Mouse (Mus musculus) gastrocnemius, adult 8-10 months (tissue): ENCODE results near the gene Pbx1. TPM values are rescaled to one million over a fixed set of nuclear protein-coding genes. Genes with fewer than 3 reads are reported as not detected.
A peak's percentile ranks its signal among the peaks of the same experiment; 100 is the strongest.

Source experiments
- DNase-seq, 2 experiments: peaks; one replicate each; pipeline ENCODE4 v3.0.0; 2022; ENCODE audit warnings: low spot score in 2 of 2
- total RNA-seq, 4 experiments: library from RNA; stranded (reverse); gene quantifications; 2 replicates each; pipeline ENCODE4 v1.2.4; 2022

The Pbx1 gene
- total RNA-seq, 4 experiments from 2014 or later = 18.8 to 23.7 (median 20.0) TPM

GRCm38 (mm10) chr1:168272091-168272490 is 160.0 kb downstream of the Pbx1 start:
- DNase-seq = no peak

- DNase-seq = no peak
Observed at GRCm38 (mm10) chr1:168271207-168271606, 160.9 kb downstream of the Pbx1 start.

- DNase-seq = no peak
Observed at GRCm38 (mm10) chr1:168268751-168269623, 163.1 kb downstream of the Pbx1 start.

GRCm38 (mm10) chr1:168268224-168268623 is 163.8 kb downstream of the Pbx1 start:
- DNase-seq = no peak

GRCm38 (mm10) chr1:168265594-168266390 is 166.3 kb downstream of the Pbx1 start:
- no peak for DNase-seq

- DNase-seq = no peak
Observed at GRCm38 (mm10) chr1:168265090-168265489, 167.0 kb downstream of the Pbx1 start.

- DNase-seq = no peak
Observed at GRCm38 (mm10) chr1:168260391-168260790, 171.7 kb downstream of the Pbx1 start.

GRCm38 (mm10) chr1:168258856-168259255 is 173.2 kb downstream of the Pbx1 start:
- no peak for DNase-seq

- no peak for DNase-seq
Observed at GRCm38 (mm10) chr1:168255347-168255908, 176.6 kb downstream of the Pbx1 start.

- DNase-seq = peak in 1 of 2 experiments; percentile 33
Observed at GRCm38 (mm10) chr1:168246968-168247724, 184.9 kb downstream of the Pbx1 start.

- no peak for DNase-seq
Observed at GRCm38 (mm10) chr1:168245539-168245938, 186.5 kb downstream of the Pbx1 start.

- no peak for DNase-seq
Observed at GRCm38 (mm10) chr1:168243759-168244158, 188.3 kb downstream of the Pbx1 start.

- no peak for DNase-seq
Observed at GRCm38 (mm10) chr1:168243068-168243467, 189.0 kb downstream of the Pbx1 start.

- no peak for DNase-seq
Observed at GRCm38 (mm10) chr1:168241316-168241715, 190.8 kb downstream of the Pbx1 start.

- DNase-seq = no peak
Observed at GRCm38 (mm10) chr1:168240846-168241245, 191.2 kb downstream of the Pbx1 start.

- no peak for DNase-seq
Observed at GRCm38 (mm10) chr1:168240386-168240785, 191.7 kb downstream of the Pbx1 start.

- no peak for DNase-seq
Observed at GRCm38 (mm10) chr1:168236101-168236500, 196.0 kb downstream of the Pbx1 start.

GRCm38 (mm10) chr1:168234355-168234754 is 197.7 kb downstream of the Pbx1 start:
- no peak for DNase-seq

GRCm38 (mm10) chr1:168233182-168233581 is 198.9 kb downstream of the Pbx1 start:
- DNase-seq = no peak

- DNase-seq = no peak
Observed at GRCm38 (mm10) chr1:168231548-168232429, 200.3 kb downstream of the Pbx1 start.
